Mouse (Mus musculus) cerebellum, adult 9-10 months (tissue): Measurements from ENCODE around the gene Gm38394.
A peak's percentile ranks its signal among the peaks of the same experiment; 100 is the strongest.
"Not testable (repeated sequence)": the region's sequence is repeated elsewhere in the genome, so short reads cannot be mapped to it uniquely, and the experiment has no call there.

Experiments used
- DNase-seq: peaks from one replicate; pipeline ENCODE4 v3.0.0; 2022

The Gm38394 gene

GRCm38 (mm10) chr1:133661203-133661933, at the start of gene Gm38394:
Gene Gm38394, minus strand, starts transcription at chr1:133661318.
- peak; percentile 95 for DNase-seq

- DNase-seq = no peak
Observed at GRCm38 (mm10) chr1:133710895-133711294, 49.8 kb upstream of the Gm38394 start.

GRCm38 (mm10) chr1:133709292-133709691, 48.2 kb upstream of the Gm38394 start:
- DNase-seq = no peak

- DNase-seq = peak; percentile 7
Observed at GRCm38 (mm10) chr1:133701824-133702223, 40.7 kb upstream of the Gm38394 start.

GRCm38 (mm10) chr1:133697935-133698620, 37.0 kb upstream of the Gm38394 start:
- DNase-seq = no peak

GRCm38 (mm10) chr1:133695901-133696300, 34.8 kb upstream of the Gm38394 start:
- DNase-seq = no peak

GRCm38 (mm10) chr1:133694876-133695275, 33.8 kb upstream of the Gm38394 start:
- no peak for DNase-seq

GRCm38 (mm10) chr1:133694301-133694700, 33.2 kb upstream of the Gm38394 start:
- DNase-seq = no peak

- no peak for DNase-seq
Observed at GRCm38 (mm10) chr1:133693536-133694114, 32.5 kb upstream of the Gm38394 start.

- DNase-seq = no peak
Observed at GRCm38 (mm10) chr1:133692195-133692594, 31.1 kb upstream of the Gm38394 start.

GRCm38 (mm10) chr1:133691046-133691445, 29.9 kb upstream of the Gm38394 start:
- DNase-seq = no peak

- no peak for DNase-seq
Observed at GRCm38 (mm10) chr1:133689897-133690296, 28.8 kb upstream of the Gm38394 start, which contains the start of gene Lax1. Gene Lax1, minus strand, starts transcription at chr1:133690108.

GRCm38 (mm10) chr1:133688301-133688700, 27.2 kb upstream of the Gm38394 start:
- no peak for DNase-seq

GRCm38 (mm10) chr1:133685749-133686519, 24.8 kb upstream of the Gm38394 start:
- no peak for DNase-seq

GRCm38 (mm10) chr1:133671801-133672200, 10.7 kb upstream of the Gm38394 start:
- no peak for DNase-seq

- DNase-seq = no peak
Observed at GRCm38 (mm10) chr1:133671266-133671665, 10.1 kb upstream of the Gm38394 start.

GRCm38 (mm10) chr1:133670776-133671175, 9.7 kb upstream of the Gm38394 start:
- no peak for DNase-seq

- no peak for DNase-seq
Observed at GRCm38 (mm10) chr1:133670190-133670589, 9.1 kb upstream of the Gm38394 start.

GRCm38 (mm10) chr1:133668618-133669017, 7.5 kb upstream of the Gm38394 start:
- no peak for DNase-seq

GRCm38 (mm10) chr1:133667721-133668120, 6.6 kb upstream of the Gm38394 start:
- DNase-seq = no peak

GRCm38 (mm10) chr1:133665713-133666112, 4.6 kb upstream of the Gm38394 start:
- not testable (repeated sequence) for DNase-seq

- DNase-seq = no peak
Observed at GRCm38 (mm10) chr1:133664203-133664970, 3.3 kb upstream of the Gm38394 start.
